Mouse (Mus musculus): Measurements from ENCODE around the gene Psapl1.
A peak's percentile ranks its signal among the peaks of the same experiment; 100 is the strongest.
"Not testable (repeated sequence)": the region's sequence is repeated elsewhere in the genome, so short reads cannot be mapped to it uniquely, and the experiment has no call there.

The Psapl1 gene

GRCm38 (mm10) chr5:36205397-36205796, 1.6 kb downstream of the Psapl1 start:
- DNase-seq = no peak

- DNase-seq = no peak
Measured at GRCm38 (mm10) chr5:36208803-36209202, 5.0 kb downstream of the Psapl1 start.

- no peak for DNase-seq
Measured at GRCm38 (mm10) chr5:36213310-36213709, 9.5 kb downstream of the Psapl1 start.

GRCm38 (mm10) chr5:36220105-36220504, 16.3 kb downstream of the Psapl1 start:
- no peak for DNase-seq

- no peak for DNase-seq
Measured at GRCm38 (mm10) chr5:36220626-36221025, 16.8 kb downstream of the Psapl1 start.

GRCm38 (mm10) chr5:36223787-36224186, 20.0 kb downstream of the Psapl1 start:
- DNase-seq = peak; percentile 19

- DNase-seq = no peak
Measured at GRCm38 (mm10) chr5:36225855-36226254, 22.0 kb downstream of the Psapl1 start.

GRCm38 (mm10) chr5:36226296-36226695, 22.5 kb downstream of the Psapl1 start:
- no peak for DNase-seq

- DNase-seq = no peak
Measured at GRCm38 (mm10) chr5:36228405-36229370, 24.9 kb downstream of the Psapl1 start.

GRCm38 (mm10) chr5:36230301-36230780, 26.5 kb downstream of the Psapl1 start:
- DNase-seq = no peak

GRCm38 (mm10) chr5:36237526-36237925, 33.7 kb downstream of the Psapl1 start:
- DNase-seq = not testable (repeated sequence)

- no peak for DNase-seq
Measured at GRCm38 (mm10) chr5:36248022-36248421, 44.2 kb downstream of the Psapl1 start.

- DNase-seq = no peak
Measured at GRCm38 (mm10) chr5:36252746-36253504, 49.1 kb downstream of the Psapl1 start.

GRCm38 (mm10) chr5:36254642-36255516, 51.1 kb downstream of the Psapl1 start:
- DNase-seq = no peak

Measured in cerebellum, adult 8-10 months (tissue).